Mouse (Mus musculus) embryonic facial prominence, embryonic 12.5 days (tissue): Measurements from ENCODE around the gene Capn7. TPM values are rescaled to one million over a fixed set of nuclear protein-coding genes. Genes with fewer than 3 reads are reported as not detected.

ENCODE experiments used
- ATAC-seq: fragments of 200-750 bp; cut with Nextera tagmentation; 2 replicates; pipeline ENCODE4 v1.8.0; 2017; ENCODE audit not compliant: insufficient number of reproducible peaks, insufficient read depth, low FRiP score, low TSS enrichment
- H3K27ac ChIP-seq: fragments of 300-500 bp; sonication (generic); 2 replicates; pipeline ENCODE4 v1.5.1; 2016; ENCODE audit warnings: mild to moderate bottlenecking
- H3K27me3 ChIP-seq: fragments of 300-500 bp; sonication (generic); 2 replicates; pipeline ENCODE4 v1.6.1; 2016; ENCODE audit warnings: mild to moderate bottlenecking, moderate library complexity
- H3K36me3 ChIP-seq: fragments of 300-500 bp; sonication (generic); 2 replicates; pipeline ENCODE4 v1.6.1; 2016; ENCODE audit warnings: mild to moderate bottlenecking
- H3K4me1 ChIP-seq: fragments of 300-500 bp; sonication (generic); 2 replicates; pipeline ENCODE4 v1.6.1; 2016
- H3K4me2 ChIP-seq: fragments of 300-500 bp; sonication (generic); replicated peaks from 2 replicates; pipeline ENCODE4 v1.6.1; 2016; ENCODE audit warnings: mild to moderate bottlenecking, moderate library complexity
- H3K4me3 ChIP-seq: fragments of 300-500 bp; sonication (generic); 2 replicates; pipeline ENCODE4 v1.5.1; 2016; ENCODE audit warnings: mild to moderate bottlenecking
- H3K9ac ChIP-seq: fragments of 300-500 bp; sonication (generic); 2 replicates; pipeline ENCODE4 v1.6.1; 2016; ENCODE audit warnings: mild to moderate bottlenecking, moderate library complexity
- H3K9me3 ChIP-seq: fragments of 300-500 bp; sonication (generic); 2 replicates; pipeline ENCODE4 v1.6.1; 2016; ENCODE audit warnings: mild to moderate bottlenecking, moderate library complexity
- WGBS: fragments of 180-500 bp; shearing (Covaris S2); methylation state at CpG from one replicate; pipeline ENCODE4 v1.1.7; 2016; 5-methylcytosine and 5-hydroxymethylcytosine counted together
- polyA plus RNA-seq: library from polyadenylated mRNA; unstranded; fragments of >200 nt; fragmentation: Nextera tagmentation; extraction: Ambion mirVana; gene quantifications from 2 replicates; pipeline ENCODE4 v1.2.1, GENCODE M21; 2016

The Capn7 gene
- polyA plus RNA-seq, 1 experiment from 2014 or later = 43.6 TPM

- Histone ChIP-seq H3K27ac (no peak overlapping the region), H3K9me3 (no peaks in the 10 kb centered on the region), H3K4me2 (no peak overlapping the region), H3K27me3 (no peaks in the 10 kb centered on the region), H3K4me1 (no peaks in the 10 kb centered on the region), H3K9ac (no peak overlapping the region), H3K4me3 (no peak overlapping the region), H3K36me3 (peaks cover 60% of the 10 kb centered on the region)
- ATAC-seq = no peak
These were observed 28.9 kb downstream of the Capn7 start for GRCm38 (mm10) chr14:31365350-31365749.

- Histone ChIP-seq H3K9ac (no peak overlapping the region), H3K4me3 (no peak overlapping the region), H3K36me3 (peaks cover 66% of the 10 kb centered on the region), H3K4me2 (no peak overlapping the region), H3K27ac (no peak overlapping the region), H3K27me3 (no peaks in the 10 kb centered on the region), H3K4me1 (no peaks in the 10 kb centered on the region), H3K9me3 (no peaks in the 10 kb centered on the region)
- 92% methylated on average over 7 of the region's 7 CpGs for WGBS
- no peak for ATAC-seq
These were observed 31.5 kb downstream of the Capn7 start for GRCm38 (mm10) chr14:31367951-31368350.

- ATAC-seq = no peak
- Histone ChIP-seq H3K9me3 (no peaks in the 10 kb centered on the region), H3K4me2 (no peak overlapping the region), H3K9ac (no peak overlapping the region), H3K36me3 (peaks cover 65% of the 10 kb centered on the region), H3K27me3 (no peaks in the 10 kb centered on the region), H3K4me1 (no peaks in the 10 kb centered on the region), H3K27ac (no peak overlapping the region), H3K4me3 (no peak overlapping the region)
- 79% methylated on average over 3 of the region's 3 CpGs for WGBS
These were observed 32.9 kb downstream of the Capn7 start for GRCm38 (mm10) chr14:31369377-31369776.

GRCm38 (mm10) chr14:31374390-31374789, 38.0 kb downstream of the Capn7 start:
- no peak overlapping the region for H3K9ac ChIP-seq
- no peaks in the 10 kb centered on the region for H3K27me3 ChIP-seq
- no peaks in the 10 kb centered on the region for H3K9me3 ChIP-seq
- no peaks in the 10 kb centered on the region for H3K4me1 ChIP-seq
- H3K4me2 ChIP-seq = no peak overlapping the region
- no peak for ATAC-seq
- 92% methylated on average over 6 of the region's 6 CpGs for WGBS
- H3K36me3 ChIP-seq = peaks cover 84% of the 10 kb centered on the region
- no peak overlapping the region for H3K27ac ChIP-seq
- H3K4me3 ChIP-seq = no peak overlapping the region

- Histone ChIP-seq H3K9me3 (no peaks in the 10 kb centered on the region), H3K4me1 (no peaks in the 10 kb centered on the region), H3K4me3 (no peak overlapping the region), H3K4me2 (no peak overlapping the region), H3K27me3 (no peaks in the 10 kb centered on the region), H3K9ac (no peak overlapping the region), H3K36me3 (peaks cover 66% of the 10 kb centered on the region), H3K27ac (no peak overlapping the region)
- WGBS = 87% methylated on average over 3 of the region's 3 CpGs
- ATAC-seq = no peak
These were observed 39.9 kb downstream of the Capn7 start for GRCm38 (mm10) chr14:31376331-31376730.

- no peaks in the 10 kb centered on the region for H3K27me3 ChIP-seq
- H3K9me3 ChIP-seq = no peaks in the 10 kb centered on the region
- H3K4me2 ChIP-seq = no peak overlapping the region
- H3K36me3 ChIP-seq = peaks cover 24% of the 10 kb centered on the region
- no peak overlapping the region for H3K9ac ChIP-seq
- WGBS = 86% methylated on average over 8 of the region's 8 CpGs
- peaks cover 8% of the 10 kb centered on the region; the same call in 1 of the 2 replicates for H3K4me1 ChIP-seq
- no peak overlapping the region for H3K4me3 ChIP-seq
- no peak overlapping the region for H3K27ac ChIP-seq
- ATAC-seq = no peak
These were observed 45.8 kb downstream of the Capn7 start for GRCm38 (mm10) chr14:31382276-31382675.

- no peak overlapping the region for H3K27ac ChIP-seq
- no peak overlapping the region for H3K4me3 ChIP-seq
- no peaks in the 10 kb centered on the region for H3K9me3 ChIP-seq
- H3K9ac ChIP-seq = no peak overlapping the region; the same call in 1 of the 2 replicates
- 85% methylated on average over 11 of the region's 11 CpGs for WGBS
- no peak overlapping the region for H3K4me2 ChIP-seq
- no peak for ATAC-seq
- H3K27me3 ChIP-seq = no peaks in the 10 kb centered on the region
- peaks cover 20% of the 10 kb centered on the region for H3K4me1 ChIP-seq
- peaks cover 11% of the 10 kb centered on the region for H3K36me3 ChIP-seq
These were observed 47.1 kb downstream of the Capn7 start for GRCm38 (mm10) chr14:31383470-31384050.

- H3K9ac ChIP-seq = no peak overlapping the region
- WGBS = 77% methylated on average over 13 of the region's 13 CpGs
These were observed 48.2 kb downstream of the Capn7 start for GRCm38 (mm10) chr14:31384366-31385323.

GRCm38 (mm10) chr14:31385406-31385805, 49.0 kb downstream of the Capn7 start:
- Histone ChIP-seq H3K27ac (no peak overlapping the region), H3K9me3 (no peaks in the 10 kb centered on the region), H3K27me3 (no peaks in the 10 kb centered on the region), H3K4me2 (no peak overlapping the region), H3K4me1 (peaks cover 24% of the 10 kb centered on the region), H3K4me3 (no peak overlapping the region), H3K36me3 (peaks cover 5% of the 10 kb centered on the region; the same call in 1 of the 2 replicates), H3K9ac (no peak overlapping the region)
- 90% methylated on average over 5 of the region's 5 CpGs for WGBS
- ATAC-seq = no peak

More at GRCm38 (mm10) chr14:31384366-31385323, 48.2 kb downstream of the Capn7 start:
- H3K27ac ChIP-seq = no peak overlapping the region
- H3K27me3 ChIP-seq = no peaks in the 10 kb centered on the region
- H3K4me2 ChIP-seq = no peak overlapping the region
- no peaks in the 10 kb centered on the region for H3K9me3 ChIP-seq
- no peak overlapping the region for H3K4me3 ChIP-seq
- H3K4me1 ChIP-seq = peaks cover 24% of the 10 kb centered on the region
- H3K36me3 ChIP-seq = peaks cover 5% of the 10 kb centered on the region; the same call in 1 of the 2 replicates
- no peak for ATAC-seq

- Histone ChIP-seq H3K4me3 (no peak overlapping the region), H3K9ac (no peak overlapping the region), H3K36me3 (peaks cover 5% of the 10 kb centered on the region; the same call in 1 of the 2 replicates), H3K27ac (no peak overlapping the region), H3K4me1 (peaks cover 24% of the 10 kb centered on the region), H3K27me3 (no peaks in the 10 kb centered on the region), H3K4me2 (no peak overlapping the region), H3K9me3 (no peaks in the 10 kb centered on the region)
- WGBS = 44% methylated on average over 13 of the region's 13 CpGs
- no peak for ATAC-seq
These were observed 49.7 kb downstream of the Capn7 start for GRCm38 (mm10) chr14:31385977-31386697.

GRCm38 (mm10) chr14:31387301-31387981, 51.0 kb downstream of the Capn7 start:
- H3K36me3 ChIP-seq = peaks cover 2% of the 10 kb centered on the region; the same call in 1 of the 2 replicates
- peaks cover 24% of the 10 kb centered on the region for H3K4me1 ChIP-seq
- no peak overlapping the region for H3K4me2 ChIP-seq
- H3K27me3 ChIP-seq = no peaks in the 10 kb centered on the region
- H3K27ac ChIP-seq = no peak overlapping the region
- ATAC-seq = no peak
- H3K4me3 ChIP-seq = no peak overlapping the region
- H3K9me3 ChIP-seq = no peaks in the 10 kb centered on the region
- no peak overlapping the region; the same call in 1 of the 2 replicates for H3K9ac ChIP-seq
- 66% methylated on average over 11 of the region's 11 CpGs for WGBS
